Comparison of ENCODE assay signal across 8 mouse cellular contexts in the genomic region with DNA sequence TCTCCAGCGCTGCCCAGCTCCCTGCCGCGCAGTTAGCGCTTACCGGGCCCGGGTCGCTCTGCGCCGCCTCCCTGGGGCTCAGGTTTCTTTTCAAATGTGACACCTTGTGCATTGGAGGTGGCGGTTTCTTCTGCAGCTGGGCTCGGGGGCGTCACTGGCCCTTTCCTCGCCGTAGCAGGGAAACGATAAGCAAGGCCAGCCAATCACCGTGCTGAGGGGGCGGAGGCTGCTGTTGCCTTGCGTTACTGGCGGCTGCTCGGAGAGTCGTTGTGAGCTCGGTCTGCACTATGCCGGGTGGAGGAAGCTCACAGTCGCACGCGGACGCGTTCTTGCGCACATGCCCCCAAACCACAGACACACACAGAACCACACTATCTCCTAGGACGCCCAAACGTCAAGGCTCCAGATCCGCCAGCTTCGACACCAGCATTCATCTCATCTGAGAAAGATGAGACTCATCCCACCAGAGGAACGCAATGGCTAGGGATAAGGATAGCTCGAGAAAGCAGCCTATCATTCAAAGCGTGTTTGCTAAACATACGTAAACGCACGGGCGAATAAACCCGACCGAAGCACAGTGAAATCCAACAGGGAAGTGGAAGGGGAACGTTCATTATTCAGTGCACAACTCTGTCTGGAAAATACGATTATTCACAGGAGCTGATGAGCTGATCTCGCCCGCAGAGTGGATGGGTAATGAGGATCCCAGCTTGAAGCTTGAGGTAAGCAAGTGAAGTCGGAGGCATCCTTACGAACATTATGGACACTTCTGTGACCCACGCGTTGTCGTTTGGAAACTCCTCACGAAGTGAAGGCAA. TPM values are rescaled to one million over a fixed set of nuclear protein-coding genes. Genes with fewer than 3 reads are reported as not detected.
A peak's percentile ranks its signal among the peaks of the same experiment; 100 is the strongest.
DNase-seq lines count a peak whose midpoint lies in the region; ATAC-seq and TF ChIP-seq lines count a peak whose summit lies in the region.

A gene (minus strand): TSS at position 137 of the 818 bp plus-strand sequence.

- H3K27me3 ChIP-seq in erythroblast, embryonic 14.5 days (ENCODE audit: control insufficient read depth): peaks cover 31% of the 10 kb centered on the region
- H3K27me3 ChIP-seq in heart, embryonic 13.5 days (replicated peaks): peaks cover 27% of the 10 kb centered on the region
- peaks cover 7% of the 10 kb centered on the region for H3K27me3 ChIP-seq in kidney, postnatal 0 days (ENCODE audit: insufficient read depth, low read length)
- H3K27me3 ChIP-seq in liver, embryonic 11.5 days (replicated peaks; ENCODE audit: control insufficient read depth, insufficient read depth, low read length): peaks cover 4% of the 10 kb centered on the region; the same call in 1 of the 2 replicates
- no peaks in the 10 kb centered on the region for H3K27me3 ChIP-seq in myocyte (ENCODE audit: control insufficient read depth, insufficient read depth, insufficient read length)

- under 1% methylated on average over 52 of the region's 52 CpGs for WGBS in heart, embryonic 13.5 days
- WGBS in kidney, postnatal 0 days: under 1% methylated on average over 52 of the region's 52 CpGs
- WGBS in liver, embryonic 11.5 days: under 1% methylated on average over 52 of the region's 52 CpGs

- TF ChIP-seq CTCF in brain, embryonic 14.5 days (IDR thresholded peaks at IDR 0.05; ENCODE audit: borderline replicate concordance, extremely low read depth, insufficient read depth, insufficient read length): no peak
- TF ChIP-seq CTCF in kidney, postnatal 0 days (IDR thresholded peaks at IDR 0.05; ENCODE audit: low read depth): no peak

- ATAC-seq in heart, embryonic 13.5 days (ENCODE audit: extremely low read depth, insufficient number of reproducible peaks, low FRiP score, low TSS enrichment): peak; percentile 79
- peak; percentile 90 for ATAC-seq in kidney, postnatal 0 days (replicated peaks; ENCODE audit: low FRiP score, low read depth)
- peak; percentile 99 for ATAC-seq in liver, embryonic 11.5 days (replicated peaks; ENCODE audit: low FRiP score)

- peak within 1 kb of the TSS; percentile 89 for H3K4me2 ChIP-seq in heart, embryonic 13.5 days
- H3K4me2 ChIP-seq in kidney, postnatal 0 days (ENCODE audit: low read length): peak within 1 kb of the TSS; percentile 96
- H3K4me2 ChIP-seq in liver, embryonic 11.5 days: peak within 1 kb of the TSS; percentile 79
- H3K4me2 ChIP-seq in myocyte (ENCODE audit: low read depth): peak within 1 kb of the TSS; percentile 72

- no peaks in the 10 kb centered on the region for H3K79me2 ChIP-seq in myocyte (ENCODE audit: control insufficient read depth, insufficient read depth)

- H3K9ac ChIP-seq in heart, embryonic 13.5 days: peak within 1 kb of the TSS; percentile 73
- H3K9ac ChIP-seq in kidney, postnatal 0 days (ENCODE audit: low read depth, low read length): 0 out of 2 replicates have a peak within 1 kb of the TSS, but pooled peaks have one; percentile 19
- H3K9ac ChIP-seq in liver, embryonic 11.5 days (ENCODE audit: low read depth, low read length): peak within 1 kb of the TSS; percentile 48

- H3ac ChIP-seq in myocyte (ENCODE audit: control insufficient read depth, insufficient read length): no peak within 1 kb of the TSS

- peak; percentile 97 for DNase-seq in 416B (ENCODE audit: low read depth)
- DNase-seq in brain, embryonic 14.5 days (ENCODE audit: low read depth): peak; percentile 98
- peak; percentile 86 for DNase-seq in kidney, postnatal 0 days (ENCODE audit: low spot score)
- peak; percentile 81 for DNase-seq in liver, embryonic 11.5 days (ENCODE audit: low spot score)
- peak; percentile 83 to 86 for DNase-seq in spleen, postnatal 4 days (ENCODE audit: low spot score in 2 of 2)

- no peaks in the 10 kb centered on the region for H3K36me3 ChIP-seq in erythroblast, embryonic 14.5 days (ENCODE audit: control insufficient read depth)
- no peaks in the 10 kb centered on the region for H3K36me3 ChIP-seq in heart, embryonic 13.5 days
- no peaks in the 10 kb centered on the region for H3K36me3 ChIP-seq in kidney, postnatal 0 days (ENCODE audit: insufficient read depth, low read length)
- no peaks in the 10 kb centered on the region for H3K36me3 ChIP-seq in liver, embryonic 11.5 days (ENCODE audit: control insufficient read depth, insufficient read depth, low read length)
- no peaks in the 10 kb centered on the region for H3K36me3 ChIP-seq in myocyte (ENCODE audit: control insufficient read depth, insufficient read depth)

- peak within 1 kb of the TSS; percentile 55 for H3K4me3 ChIP-seq in erythroblast, embryonic 14.5 days (replicated peaks)
- peak within 1 kb of the TSS; percentile 66 for H3K4me3 ChIP-seq in heart, embryonic 13.5 days
- H3K4me3 ChIP-seq in kidney, postnatal 0 days (replicated peaks; ENCODE audit: low read depth, low read length): peak within 1 kb of the TSS; percentile 57
- H3K4me3 ChIP-seq in liver, embryonic 11.5 days (ENCODE audit: low read depth, low read length): peak within 1 kb of the TSS; percentile 54
- H3K4me3 ChIP-seq in myocyte: peak within 1 kb of the TSS; percentile 15

- no peak within 1 kb of the TSS for H3K27ac ChIP-seq in heart, embryonic 13.5 days (replicated peaks)
- H3K27ac ChIP-seq in kidney, postnatal 0 days: no peak within 1 kb of the TSS
- H3K27ac ChIP-seq in liver, embryonic 11.5 days (ENCODE audit: low read depth, low read length): no peak within 1 kb of the TSS

- TF ChIP-seq POLR2A in brain, embryonic 14.5 days (IDR thresholded peaks at IDR 0.05; ENCODE audit: borderline replicate concordance, extremely low read depth, insufficient read depth, insufficient read length, poor library complexity, severe bottlenecking): peak; percentile 55; the same call in 1 of the 2 replicates
- TF ChIP-seq POLR2A in myocyte (IDR thresholded peaks at IDR 0.05; ENCODE audit: insufficient read length, low read depth): peak; percentile 31

- H3K4me1 ChIP-seq in erythroblast, embryonic 14.5 days (ENCODE audit: control insufficient read depth): peaks cover 11% of the 10 kb centered on the region
- H3K4me1 ChIP-seq in heart, embryonic 13.5 days: peaks cover 22% of the 10 kb centered on the region
- H3K4me1 ChIP-seq in kidney, postnatal 0 days (replicated peaks; ENCODE audit: insufficient read depth, low read length): peaks cover 12% of the 10 kb centered on the region; the same call in 1 of the 2 replicates
- no peaks in the 10 kb centered on the region; the same call in 1 of the 2 replicates for H3K4me1 ChIP-seq in liver, embryonic 11.5 days (replicated peaks; ENCODE audit: control insufficient read depth, insufficient read depth, low read length)

- H3K9me3 ChIP-seq in erythroblast, embryonic 14.5 days (ENCODE audit: control insufficient read depth, low read length): no peaks in the 10 kb centered on the region
- no peaks in the 10 kb centered on the region for H3K9me3 ChIP-seq in heart, embryonic 13.5 days
- no peaks in the 10 kb centered on the region for H3K9me3 ChIP-seq in kidney, postnatal 0 days (replicated peaks; ENCODE audit: low read length)
- H3K9me3 ChIP-seq in liver, embryonic 11.5 days (ENCODE audit: control insufficient read depth, low read length): no peaks in the 10 kb centered on the region

TF ChIP-seq in myocyte, 11 proteins besides CTCF, POLR2A, EP300 and RAD21:
- no peak for TF ChIP-seq MYOD1 (IDR thresholded peaks at IDR 0.05; ENCODE audit: control insufficient read depth in 1 of 3, insufficient read length in 2 of 3, low read depth in 2 of 3)
- TF ChIP-seq TCF12 (IDR thresholded peaks at IDR 0.05; ENCODE audit: insufficient read depth, poor library complexity, severe bottlenecking): no peak
- TF ChIP-seq MAX (IDR thresholded peaks at IDR 0.05; ENCODE audit: low read depth): no peak
- TF ChIP-seq USF1 (IDR thresholded peaks at IDR 0.05; ENCODE audit: low read depth): no peak
- no peak for TF ChIP-seq CEBPB (IDR thresholded peaks at IDR 0.05; ENCODE audit: insufficient read depth, poor library complexity, severe bottlenecking)
- no peak for TF ChIP-seq MYOG (IDR thresholded peaks at IDR 0.05; ENCODE audit: control insufficient read depth in 1 of 3, insufficient read depth in 1 of 3, insufficient read length in 2 of 3, low read depth in 2 of 3)
- no peak for TF ChIP-seq SRF (IDR thresholded peaks at IDR 0.05; ENCODE audit: control insufficient read depth, insufficient read length, low read depth)
- no peak for TF ChIP-seq E2F4 (IDR thresholded peaks at IDR 0.05; ENCODE audit: insufficient read depth)

RNA-seq across cellular contexts. Expression of the gene that starts here (rescaled TPM):
- 13.7 and 22.2 TPM in 2 replicates for polyA plus RNA-seq in brain, embryonic 14.5 days (2012; rRNA removed)
- 0.02 TPM in 1 of 2 replicates, not detected in the other for polyA plus RNA-seq in erythroblast, embryonic 14.5 days (2012)
- polyA plus RNA-seq in heart, embryonic 13.5 days (2015; fragmentation: Nextera tagmentation; extraction: Ambion mirVana): 1.3 and 1.6 TPM in 2 replicates
- polyA plus RNA-seq in kidney, postnatal 0 days (2015; fragmentation: Nextera tagmentation; extraction: Ambion mirVana): 1.5 and 1.6 TPM in 2 replicates
- 2.6 and 4.0 TPM in 2 replicates for polyA plus RNA-seq in liver, embryonic 11.5 days (2014; fragmentation: Nextera tagmentation; extraction: Ambion mirVana)
- 0.20 TPM for polyA plus RNA-seq in myocyte (2012; fragmentation: generic; extraction: Trizol)

Comparison
In these comparisons a context has a peak if more than half of its experiments do, and no peak if none do; other contexts are left out.
1. H3K4me3 ChIP-seq: peak in every context shown above with its lines; median percentile 66 in heart, embryonic 13.5 days; 57 in kidney, postnatal 0 days; 55 in erythroblast, embryonic 14.5 days; 54 in liver, embryonic 11.5 days; 15 in myocyte.
2. H3K9ac ChIP-seq: peak in every context shown above with its lines; median percentile 73 in heart, embryonic 13.5 days; 48 in liver, embryonic 11.5 days; 19 in kidney, postnatal 0 days.